18 mouse cellular contexts compared by ENCODE assay signal in genomic region chr10:4683711-4684265, GRCm38 (mm10).
DNase-seq lines count a peak whose midpoint lies in the region; TF ChIP-seq lines count a peak whose summit lies in the region.
"Had no signal": no experiment of that assay in that cellular context is flagged by ENCODE, and none has a peak within 500 bp of the region (broad histone marks: within the 10 kb centered on the region; RNA-seq: fewer than 3 reads in every experiment).

No protein-coding gene starts in this region.

- no peak for TF ChIP-seq CTCF in gastrocnemius, adult 2 months (IDR thresholded peaks at IDR 0.05)

- no peak overlapping the region for H3K4me3 ChIP-seq in gastrocnemius, adult 2 months
- H3K4me3 ChIP-seq: forebrain, embryonic 10.5 days; heart, embryonic 15.5 days; megakaryocyte, embryonic 14.5 days; midbrain, embryonic 13.5 days had no signal

- intact Hi-C loops in gastrocnemius, adult 2 months (cut with DNase I), result no loop called here
- intact Hi-C loops in left cerebral cortex, postnatal 4 days (cut with DNase I), result loop anchor here (10.0 kb wide), 1 partner anchor 461 kb away; no protein-coding TSS in a partner anchor
- intact Hi-C loops in heart, postnatal 14 days (cut with DNase I), result no loop called here

- no peak for DNase-seq in gastrocnemius, adult 2 months
- no peak for DNase-seq in gastrocnemius, postnatal 25 days
- peak; percentile 5 for DNase-seq in left cerebral cortex, postnatal 4 days
- DNase-seq in left cerebral cortex, adult 8-10 months (ENCODE audit: low spot score in 2 of 2), result no peak
- peak; percentile 37 for DNase-seq in cerebellum, adult 8-10 months
- DNase-seq in cerebellum, postnatal 36 days, result peak; percentile 58 to 72
- DNase-seq in heart, postnatal 14 days, result no peak
- DNase-seq: heart, postnatal 4 days; layer of hippocampus, postnatal 36 days; lung, embryonic 14.5 days; lung, postnatal 36 days; thymus, postnatal 25 days had no signal

- peak overlapping the region; percentile 20; the same call in 1 of the 2 replicates for H3K27ac ChIP-seq in gastrocnemius, adult 2 months
- H3K27ac ChIP-seq: forebrain, embryonic 10.5 days; heart, embryonic 15.5 days; hindbrain, embryonic 14.5 days; liver, embryonic 14.5 days; midbrain, embryonic 13.5 days had no signal

Comparison
In these comparisons a context has a peak if more than half of its experiments do, and no peak if none do; other contexts are left out.
1. DNase-seq: peak in left cerebral cortex, postnatal 4 days (single experiment), cerebellum, adult 8-10 months (single experiment) and cerebellum, postnatal 36 days (2 of 2); none in gastrocnemius, adult 2 months (single experiment), gastrocnemius, postnatal 25 days (single experiment), left cerebral cortex, adult 8-10 months (0 of 2) and heart, postnatal 14 days (0 of 2).